8 mouse cellular contexts compared by ENCODE assay signal in the genomic region with DNA sequence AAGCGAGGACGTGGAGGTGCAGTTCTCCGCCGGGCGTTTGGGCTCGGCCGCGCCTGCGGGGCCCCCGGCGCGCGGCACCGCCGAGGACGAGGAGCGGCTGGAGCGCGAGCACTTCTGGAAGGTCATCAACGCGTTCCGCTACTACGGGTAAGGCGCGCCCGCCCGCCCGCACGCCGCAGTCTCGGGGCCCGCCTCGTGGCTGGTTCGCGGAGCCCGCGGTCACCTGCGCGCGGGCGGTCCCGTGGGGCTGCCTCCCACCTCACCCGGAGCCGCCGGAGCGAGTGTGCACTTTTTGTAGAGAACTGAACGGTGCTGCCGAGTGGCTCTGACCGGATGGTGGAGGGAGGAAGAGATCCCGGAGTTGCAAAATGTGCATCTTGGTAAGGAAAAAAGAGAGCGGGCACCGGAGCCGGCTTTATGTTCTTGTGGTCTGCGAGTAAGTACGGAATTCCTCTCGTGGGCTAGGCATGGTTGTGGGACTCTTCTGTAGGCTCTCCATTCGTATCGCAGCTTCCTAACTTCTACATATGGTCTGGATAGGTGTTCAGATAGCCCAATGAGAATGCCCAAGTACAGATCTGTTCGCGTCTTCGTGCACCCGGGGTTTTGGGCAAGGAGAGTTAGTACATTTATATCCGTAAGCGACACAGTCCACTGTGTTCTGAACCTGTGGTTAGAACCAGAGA. TPM values are rescaled to one million over a fixed set of nuclear protein-coding genes. Genes with fewer than 3 reads are reported as not detected.
A peak's percentile ranks its signal among the peaks of the same experiment; 100 is the strongest.
DNase-seq lines count a peak whose midpoint lies in the region; ATAC-seq and TF ChIP-seq lines count a peak whose summit lies in the region.

No protein-coding gene starts in this region.

- TF ChIP-seq CTCF in kidney, postnatal 0 days (IDR thresholded peaks at IDR 0.05; ENCODE audit: low read depth), result no peak
- TF ChIP-seq CTCF in testis, adult 2 months (IDR thresholded peaks at IDR 0.05; ENCODE audit: control insufficient read depth, insufficient read depth, insufficient replicate concordance, low read depth, low read length), result no peak

- H3K36me3 ChIP-seq in heart, embryonic 10.5 days, result no peaks in the 10 kb centered on the region
- no peaks in the 10 kb centered on the region for H3K36me3 ChIP-seq in kidney, postnatal 0 days (ENCODE audit: insufficient read depth, low read length)
- no peaks in the 10 kb centered on the region for H3K36me3 ChIP-seq in liver, embryonic 11.5 days (ENCODE audit: control insufficient read depth, insufficient read depth, low read length)
- no peaks in the 10 kb centered on the region for H3K36me3 ChIP-seq in testis, adult 2 months (ENCODE audit: control insufficient read depth, insufficient read depth, low read length)

- WGBS in heart, embryonic 10.5 days, result under 1% methylated on average over 64 of the region's 64 CpGs
- WGBS in kidney, postnatal 0 days, result under 1% methylated on average over 54 of the region's 64 CpGs
- WGBS in liver, embryonic 11.5 days, result under 1% methylated on average over 62 of the region's 64 CpGs

- no peaks in the 10 kb centered on the region for H3K9me3 ChIP-seq in heart, embryonic 10.5 days
- no peaks in the 10 kb centered on the region for H3K9me3 ChIP-seq in kidney, postnatal 0 days (replicated peaks; ENCODE audit: low read length)
- H3K9me3 ChIP-seq in liver, embryonic 11.5 days (ENCODE audit: control insufficient read depth, low read length), result no peaks in the 10 kb centered on the region

- H3K9ac ChIP-seq in kidney, postnatal 0 days (ENCODE audit: low read depth, low read length), result peak overlapping the region; percentile 76
- peak overlapping the region; percentile 79 for H3K9ac ChIP-seq in liver, embryonic 11.5 days (ENCODE audit: low read depth, low read length)

- no peaks in the 10 kb centered on the region for H3K27me3 ChIP-seq in heart, embryonic 10.5 days (ENCODE audit: insufficient read depth, poor library complexity, severe bottlenecking)
- H3K27me3 ChIP-seq in kidney, postnatal 0 days (ENCODE audit: insufficient read depth, low read length), result no peaks in the 10 kb centered on the region
- H3K27me3 ChIP-seq in liver, embryonic 11.5 days (replicated peaks; ENCODE audit: control insufficient read depth, insufficient read depth, low read length), result no peaks in the 10 kb centered on the region
- no peaks in the 10 kb centered on the region for H3K27me3 ChIP-seq in testis, adult 2 months (ENCODE audit: control insufficient read depth, insufficient read depth, low read length)

- peak overlapping the region; percentile 87 for H3K4me3 ChIP-seq in heart, embryonic 10.5 days
- H3K4me3 ChIP-seq in kidney, postnatal 0 days (replicated peaks; ENCODE audit: low read depth, low read length), result peak overlapping the region; percentile 71
- peak overlapping the region; percentile 87 for H3K4me3 ChIP-seq in liver, embryonic 11.5 days (ENCODE audit: low read depth, low read length)
- peak overlapping the region; percentile 56 for H3K4me3 ChIP-seq in testis, adult 2 months (ENCODE audit: control insufficient read depth, low read depth, low read length)

- ATAC-seq in kidney, postnatal 0 days (replicated peaks; ENCODE audit: low FRiP score, low read depth), result peak; percentile 75
- peak; percentile 67 for ATAC-seq in liver, embryonic 11.5 days (replicated peaks; ENCODE audit: low FRiP score)

- H3K4me1 ChIP-seq in heart, embryonic 10.5 days, result peaks cover 24% of the 10 kb centered on the region
- peaks cover 22% of the 10 kb centered on the region for H3K4me1 ChIP-seq in kidney, postnatal 0 days (replicated peaks; ENCODE audit: insufficient read depth, low read length)
- H3K4me1 ChIP-seq in liver, embryonic 11.5 days (replicated peaks; ENCODE audit: control insufficient read depth, insufficient read depth, low read length), result peaks cover 19% of the 10 kb centered on the region
- H3K4me1 ChIP-seq in testis, adult 2 months (ENCODE audit: control insufficient read depth, insufficient read depth, low read length), result peaks cover 7% of the 10 kb centered on the region

- peak overlapping the region; percentile 78 for H3K4me2 ChIP-seq in kidney, postnatal 0 days (ENCODE audit: low read length)
- H3K4me2 ChIP-seq in liver, embryonic 11.5 days, result peak overlapping the region; percentile 76

- DNase-seq in 416B (ENCODE audit: low read depth), result peak; percentile 56
- DNase-seq in adrenal gland, adult (ENCODE audit: inconsistent age in 2 of 2, low spot score in 1 of 2), result peak; percentile 66 to 87
- peak; percentile 59 for DNase-seq in embryo, embryonic 11 days
- peak; percentile 84 for DNase-seq in heart, embryonic 10.5 days (ENCODE audit: low spot score)
- peak; percentile 57 for DNase-seq in kidney, postnatal 0 days (ENCODE audit: low spot score)
- peak; percentile 70 for DNase-seq in liver, embryonic 11.5 days (ENCODE audit: low spot score)
- peak; percentile 73 for DNase-seq in neural tube, embryonic 10.5 days (ENCODE audit: extremely low spot score, low spot score)

- peak overlapping the region; percentile 96 for H3K27ac ChIP-seq in heart, embryonic 10.5 days
- H3K27ac ChIP-seq in kidney, postnatal 0 days, result peak overlapping the region; percentile 89
- peak overlapping the region; percentile 87 for H3K27ac ChIP-seq in liver, embryonic 11.5 days (ENCODE audit: low read depth, low read length)
- H3K27ac ChIP-seq in testis, adult 2 months (ENCODE audit: control insufficient read depth, insufficient read depth, low read depth, low read length), result peak overlapping the region; percentile 0

- no peak for TF ChIP-seq POLR2A in testis, adult 2 months (IDR thresholded peaks at IDR 0.05; ENCODE audit: control insufficient read depth, low read depth, low read length)

RNA-seq across cellular contexts. Expression of gene Carnmt1, which starts 0.6 kb away (rescaled TPM):
- 24.4 and 33.3 TPM in 2 replicates for polyA plus RNA-seq in heart, embryonic 10.5 days (2016; fragmentation: Nextera tagmentation; extraction: Ambion mirVana)
- polyA plus RNA-seq in kidney, postnatal 0 days (2015; fragmentation: Nextera tagmentation; extraction: Ambion mirVana), result 32.2 and 35.9 TPM in 2 replicates
- 44.7 and 45.1 TPM in 2 replicates for polyA plus RNA-seq in liver, embryonic 11.5 days (2014; fragmentation: Nextera tagmentation; extraction: Ambion mirVana)
- 10.1 and 11.6 TPM in 2 replicates for polyA plus RNA-seq in testis, adult 2 months (2012; rRNA removed)

RNA-seq across cellular contexts. Expression of gene Nmrk1, which starts 39.4 kb away (rescaled TPM):
- polyA plus RNA-seq in heart, embryonic 10.5 days (2016; fragmentation: Nextera tagmentation; extraction: Ambion mirVana), result 6.0 and 6.7 TPM in 2 replicates
- 20.6 and 24.7 TPM in 2 replicates for polyA plus RNA-seq in kidney, postnatal 0 days (2015; fragmentation: Nextera tagmentation; extraction: Ambion mirVana)
- polyA plus RNA-seq in liver, embryonic 11.5 days (2014; fragmentation: Nextera tagmentation; extraction: Ambion mirVana), result 12.4 and 12.5 TPM in 2 replicates
- 7.3 and 7.6 TPM in 2 replicates for polyA plus RNA-seq in testis, adult 2 months (2012; rRNA removed)

RNA-seq across cellular contexts. Expression of gene Ostf1, which starts 39.6 kb away (rescaled TPM):
- polyA plus RNA-seq in heart, embryonic 10.5 days (2016; fragmentation: Nextera tagmentation; extraction: Ambion mirVana), result 58.0 and 62.4 TPM in 2 replicates
- 190 and 191 TPM in 2 replicates for polyA plus RNA-seq in kidney, postnatal 0 days (2015; fragmentation: Nextera tagmentation; extraction: Ambion mirVana)
- 86.8 and 92.2 TPM in 2 replicates for polyA plus RNA-seq in liver, embryonic 11.5 days (2014; fragmentation: Nextera tagmentation; extraction: Ambion mirVana)
- 5.3 and 6.2 TPM in 2 replicates for polyA plus RNA-seq in testis, adult 2 months (2012; rRNA removed)

RNA-seq across cellular contexts. Expression of gene D030056L22Rik, which starts 41.8 kb away (rescaled TPM):
- 21.0 and 27.2 TPM in 2 replicates for polyA plus RNA-seq in heart, embryonic 10.5 days (2016; fragmentation: Nextera tagmentation; extraction: Ambion mirVana)
- polyA plus RNA-seq in kidney, postnatal 0 days (2015; fragmentation: Nextera tagmentation; extraction: Ambion mirVana), result 28.3 and 31.0 TPM in 2 replicates
- 53.3 and 56.5 TPM in 2 replicates for polyA plus RNA-seq in liver, embryonic 11.5 days (2014; fragmentation: Nextera tagmentation; extraction: Ambion mirVana)
- 32.2 and 38.2 TPM in 2 replicates for polyA plus RNA-seq in testis, adult 2 months (2012; rRNA removed)

Comparison
In these comparisons a context has a peak if more than half of its experiments do, and no peak if none do; other contexts are left out.
1. Peak in every context shown above with its lines: DNase-seq, ATAC-seq, H3K4me3 ChIP-seq and H3K27ac ChIP-seq.
2. H3K27ac ChIP-seq: peak in every context shown above with its lines; median percentile 96 in heart, embryonic 10.5 days; 89 in kidney, postnatal 0 days; 87 in liver, embryonic 11.5 days; 0 in testis, adult 2 months.